Mouse (Mus musculus) c-Kit-positive CD71-positive TER-119-positive erythroid progenitor cells, embryonic 14.5 days (primary cell): ENCODE data around the gene Tmed9.

ENCODE experiments used
- DNase-seq: peaks from one replicate; pipeline ENCODE4 v3.0.0-alpha.2; 2013; ENCODE audit warnings: low spot score

Gene Tmed9

GRCm38 (mm10) chr13:55573432-55573831 is at the start of gene Tmed9:
Gene Tmed9 (plus strand): TSS chr13:55573732.
- no peak for DNase-seq

- no peak for DNase-seq
Measured at GRCm38 (mm10) chr13:55523951-55524600, 49.5 kb upstream of the Tmed9 start.

GRCm38 (mm10) chr13:55525733-55526553 is 47.6 kb upstream of the Tmed9 start:
- no peak for DNase-seq

- DNase-seq, result no peak
Measured at GRCm38 (mm10) chr13:55527212-55527611, 46.3 kb upstream of the Tmed9 start.

DNA sequence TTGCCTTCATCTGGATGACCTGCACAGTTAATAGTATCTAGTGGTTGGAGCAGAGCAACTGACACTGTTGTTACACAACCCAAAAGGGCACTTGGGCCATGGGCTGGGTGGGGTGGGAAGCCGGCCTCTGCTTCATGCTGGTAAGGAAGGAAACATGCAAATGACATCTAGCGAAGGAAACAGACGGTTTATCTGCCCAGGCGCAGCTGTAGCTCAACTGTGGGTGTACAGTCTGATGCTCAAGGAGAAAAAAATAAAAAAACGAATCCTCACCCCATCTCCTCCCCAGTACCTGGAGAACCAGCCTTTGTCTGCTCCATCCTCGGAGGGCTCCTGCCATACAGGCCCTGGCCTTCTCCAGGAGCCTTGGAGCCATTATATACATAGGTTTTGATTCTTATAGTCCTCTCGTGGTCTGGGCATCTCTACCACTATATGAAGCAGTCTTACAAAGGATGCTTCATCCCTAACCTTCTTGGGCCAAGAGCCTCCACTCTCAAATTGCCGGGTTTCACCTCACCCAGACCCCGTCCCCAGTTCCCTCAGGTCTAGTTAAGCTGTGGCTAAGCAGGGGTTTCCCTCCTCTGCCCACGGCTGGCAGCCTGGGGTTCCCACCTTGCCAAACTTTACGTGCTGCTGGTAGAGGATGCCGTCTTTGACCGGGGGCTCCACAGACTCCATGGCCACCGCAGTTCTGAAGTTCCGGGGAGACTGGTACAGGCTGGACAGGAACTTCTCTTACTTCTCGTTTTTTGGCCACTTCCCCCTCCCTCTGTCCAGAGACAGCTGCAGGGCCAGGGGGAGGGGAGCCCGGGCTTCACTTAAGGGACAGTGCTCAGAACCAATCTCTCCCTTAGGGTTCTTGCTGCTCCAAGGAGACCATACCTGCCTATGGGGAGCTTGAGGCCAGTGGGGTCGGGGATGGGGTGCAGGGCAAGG is 45.4 kb upstream of the Tmed9 start:
- DNase-seq, result peak; percentile 41

DNA sequence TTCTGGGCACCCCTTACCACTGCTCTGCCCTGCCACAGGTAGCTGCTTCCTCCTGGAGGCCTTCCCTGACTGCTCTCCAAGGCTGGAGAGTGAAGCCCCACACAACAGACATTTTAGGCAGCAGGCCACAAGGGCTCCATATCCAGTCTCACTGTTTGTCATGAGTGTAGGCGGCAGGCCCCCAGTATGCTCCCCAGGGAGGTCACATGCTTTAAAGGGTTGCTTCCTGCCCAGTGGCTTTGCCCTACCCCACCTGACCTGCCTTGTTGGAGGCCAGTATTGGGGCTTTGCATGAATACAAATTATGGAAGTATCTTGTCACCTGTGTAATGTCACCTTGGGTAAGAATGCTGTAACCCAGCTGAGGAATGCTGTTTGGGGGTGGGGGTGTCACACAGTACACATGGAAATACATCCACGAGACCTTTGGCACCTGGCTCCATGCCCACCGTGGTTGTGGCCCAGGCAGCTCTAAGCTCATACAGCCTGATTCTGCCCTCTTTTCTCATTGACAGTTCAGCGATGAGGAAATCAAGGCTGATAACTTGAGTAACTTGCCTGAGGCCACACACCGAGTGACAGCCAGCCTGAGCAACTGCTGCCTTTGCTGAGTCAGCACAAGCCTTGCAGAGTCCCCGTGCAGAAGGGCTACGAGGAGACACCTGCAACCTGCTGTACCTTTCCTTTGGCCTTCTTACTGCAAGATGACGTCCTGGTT is 44.2 kb upstream of the Tmed9 start, which contains the start of gene Dok3:
Dok3 (minus strand) TSS at position 99 of the 718 bp plus-strand sequence.
- no peak for DNase-seq

DNA sequence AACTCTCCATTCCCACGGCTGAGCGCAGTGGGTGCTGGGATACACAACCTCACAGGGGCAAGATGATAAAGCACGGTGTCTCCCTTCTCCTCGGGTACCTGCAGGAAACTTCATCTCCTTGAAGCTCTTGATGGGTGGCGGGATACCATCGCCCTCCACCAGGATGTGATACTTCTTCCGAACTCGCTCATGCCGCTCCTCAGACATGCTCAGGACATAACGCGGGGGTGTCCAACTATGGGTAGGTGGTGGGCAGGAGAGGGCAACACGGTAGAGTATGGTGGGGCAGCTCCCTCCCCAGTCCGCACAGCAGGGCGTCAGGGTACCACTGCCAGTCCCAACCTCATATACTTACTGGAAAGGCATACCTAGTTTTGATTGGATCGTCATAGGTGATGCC is 38.3 kb upstream of the Tmed9 start:
- DNase-seq, result no peak

GRCm38 (mm10) chr13:55535796-55536193 is 37.7 kb upstream of the Tmed9 start:
- DNase-seq, result no peak

DNA sequence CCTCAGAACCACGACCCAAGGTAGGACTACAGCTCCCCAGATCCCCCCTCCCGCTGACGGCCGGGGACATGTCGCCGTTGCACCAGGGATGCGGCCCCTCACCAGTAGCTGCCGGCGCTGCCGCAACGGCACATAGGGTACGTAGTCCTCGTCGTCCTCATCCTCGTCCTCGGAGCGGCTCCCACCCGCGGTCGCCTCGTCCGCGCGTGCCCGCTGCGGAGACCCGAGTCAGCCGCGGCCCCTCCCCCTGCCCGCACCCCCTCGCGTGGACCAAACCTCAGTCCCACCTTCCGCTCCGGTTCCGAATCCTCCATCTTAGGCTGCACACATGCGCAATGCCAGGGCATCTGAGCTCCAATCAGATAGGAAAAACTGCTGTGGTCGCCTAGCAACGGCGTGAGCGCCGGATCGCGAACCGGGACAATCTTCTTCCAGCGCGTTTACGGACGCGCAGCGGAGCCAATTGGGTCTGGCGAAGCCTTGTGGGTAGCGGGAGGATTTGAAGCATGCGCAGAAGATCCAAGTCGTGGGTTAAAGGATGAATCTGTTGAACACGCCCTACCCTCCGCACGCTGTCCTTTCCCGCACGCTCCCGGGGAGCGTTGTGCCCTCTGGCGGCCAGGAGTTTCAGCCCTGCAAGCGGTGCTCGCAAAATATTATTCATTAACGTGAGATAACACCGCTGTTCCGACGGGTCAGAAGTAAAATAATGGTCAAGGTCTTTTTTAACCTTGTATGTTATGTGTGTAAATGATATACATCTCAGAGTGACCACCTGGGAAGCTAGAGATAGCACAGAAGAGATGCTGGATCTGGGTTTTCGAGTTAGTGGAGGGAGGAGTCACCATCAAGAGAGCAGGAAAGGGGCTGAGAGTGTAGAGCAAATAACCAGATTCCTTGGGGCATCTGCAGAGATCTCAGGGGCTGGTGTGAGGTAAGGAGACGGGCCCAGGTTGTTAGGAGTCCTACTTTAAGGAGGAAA is 37.0 kb upstream of the Tmed9 start, which contains the start of gene Ddx41:
Ddx41 (minus strand) TSS at position 465 of the 982 bp plus-strand sequence.
- DNase-seq, result peak; percentile 99

- no peak for DNase-seq
Measured at GRCm38 (mm10) chr13:55540933-55541332, 32.6 kb upstream of the Tmed9 start.

DNA sequence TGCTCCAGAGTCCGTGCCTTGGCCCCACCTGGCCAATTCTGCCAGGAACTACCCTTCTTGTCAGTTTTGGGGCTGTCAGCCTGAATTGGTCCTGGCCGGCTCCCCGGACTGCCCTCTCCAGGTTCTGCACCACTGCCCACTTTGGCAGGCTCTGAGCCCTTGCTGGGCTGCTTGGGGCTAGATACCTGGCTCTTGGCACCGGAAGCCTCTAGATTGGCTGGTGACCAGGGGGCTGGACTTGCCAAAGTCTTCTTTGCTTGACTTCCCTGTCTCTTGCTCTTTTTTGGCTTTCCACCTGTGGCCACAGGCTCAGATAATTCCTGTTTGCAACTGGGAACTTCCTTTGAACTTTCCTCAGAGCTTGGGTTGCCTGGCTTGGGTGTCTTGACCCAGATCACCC is 30.6 kb upstream of the Tmed9 start:
- no peak for DNase-seq

DNA sequence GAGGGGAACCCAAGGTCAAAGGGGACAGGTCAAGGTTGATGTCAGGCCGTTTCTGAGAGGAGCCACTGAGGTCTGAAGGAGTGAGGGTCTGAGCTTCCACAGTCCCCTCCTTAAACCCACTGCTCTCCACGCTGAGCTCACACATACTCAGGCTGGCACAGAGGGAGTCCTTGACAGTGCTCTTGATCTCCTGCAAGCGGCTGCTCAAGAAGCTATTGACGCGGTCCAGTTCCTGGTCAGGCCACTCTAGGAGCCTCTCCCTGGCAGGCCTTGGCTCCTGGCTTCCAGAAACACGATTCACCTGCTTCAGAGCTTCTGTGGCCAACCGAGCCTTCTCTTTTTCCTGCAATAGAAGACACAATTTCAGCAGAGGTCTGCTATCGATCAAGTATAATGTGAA is 30.1 kb upstream of the Tmed9 start:
- no peak for DNase-seq

- DNase-seq, result peak; percentile 56
Measured at GRCm38 (mm10) chr13:55544792-55545191, 28.7 kb upstream of the Tmed9 start.

DNA sequence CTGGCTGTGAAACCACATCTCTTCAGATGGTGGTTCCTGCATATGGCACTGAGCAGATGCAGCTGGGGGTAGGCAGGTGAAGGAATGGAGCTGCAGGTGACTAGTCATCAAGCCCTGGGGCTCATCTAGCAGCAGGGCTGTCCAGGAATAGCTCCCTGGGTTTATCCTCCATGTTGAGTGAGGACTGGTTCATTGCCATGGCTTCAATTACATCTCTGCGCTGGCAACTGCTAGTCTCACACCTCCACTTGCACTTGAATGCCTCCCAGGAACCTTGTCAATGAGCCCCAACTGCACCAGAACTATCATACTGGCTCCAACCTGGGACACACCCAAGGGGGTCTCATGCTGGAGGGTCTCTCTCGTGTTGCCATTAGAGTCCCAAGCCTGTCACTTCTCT is 25.6 kb upstream of the Tmed9 start:
- DNase-seq, result no peak

- DNase-seq, result no peak
Measured at GRCm38 (mm10) chr13:55548426-55548825, 25.1 kb upstream of the Tmed9 start.

DNA sequence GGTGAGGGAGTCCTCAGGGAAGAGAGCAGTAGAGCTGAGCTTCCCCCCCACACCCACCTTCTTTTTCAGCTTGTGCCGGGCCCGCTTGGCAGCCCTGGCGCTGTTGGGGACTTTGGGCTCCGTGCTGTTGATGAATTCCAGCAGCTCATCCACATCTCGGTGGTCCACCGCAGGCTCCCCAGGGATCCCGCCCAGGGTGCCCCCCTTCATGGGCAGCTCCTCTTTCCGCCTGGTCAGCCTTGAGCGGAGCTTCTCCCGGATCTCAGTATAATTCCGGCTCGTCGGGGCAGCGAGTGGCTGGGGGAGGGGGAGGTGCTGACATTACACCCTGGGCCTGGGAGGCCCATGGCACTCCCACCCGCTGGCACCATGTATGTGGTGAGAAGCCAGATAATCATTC is 24.5 kb upstream of the Tmed9 start:
- DNase-seq, result no peak

DNA sequence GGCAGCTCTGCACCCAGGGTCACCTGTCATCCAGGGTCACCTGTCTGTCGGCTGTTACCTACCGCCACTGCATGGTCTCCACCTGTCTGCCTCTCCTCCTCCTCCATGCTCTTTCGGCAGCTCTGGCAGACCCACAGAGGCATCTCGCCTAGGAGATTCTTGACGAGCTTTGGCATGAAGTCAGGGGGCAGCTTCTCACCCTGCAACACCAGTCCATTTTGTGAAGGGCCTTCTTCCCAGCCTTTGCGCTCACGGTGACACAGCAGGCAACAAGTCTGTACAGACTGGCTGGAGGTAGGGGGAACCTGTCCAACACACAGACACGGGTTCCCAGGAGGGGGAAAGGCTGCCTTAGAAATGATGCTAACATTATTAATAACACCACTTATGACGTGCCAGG is 17.6 kb upstream of the Tmed9 start:
- no peak for DNase-seq

DNA sequence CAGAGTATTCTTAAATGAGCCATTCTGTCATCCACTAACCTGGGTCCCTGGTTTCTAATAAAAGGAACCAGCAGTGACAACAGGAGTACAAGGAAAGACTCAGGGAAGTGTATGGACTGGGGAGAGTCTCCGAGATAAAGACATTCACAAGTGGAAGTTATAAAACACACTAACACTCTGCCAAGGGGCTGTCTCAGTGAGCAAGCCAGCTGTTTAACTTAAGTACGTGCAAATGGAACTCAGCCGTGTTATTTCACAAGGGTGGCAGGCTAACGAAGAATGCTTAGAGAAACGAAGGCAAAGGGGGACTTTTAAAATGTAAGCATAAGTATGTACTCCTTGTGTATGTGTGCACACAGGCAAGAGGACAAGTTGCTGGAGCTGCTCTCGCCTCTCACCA is 16.0 kb upstream of the Tmed9 start:
- DNase-seq, result no peak

GRCm38 (mm10) chr13:55563266-55563879 is 10.2 kb upstream of the Tmed9 start:
- no peak for DNase-seq

GRCm38 (mm10) chr13:55567001-55567400 is 6.5 kb upstream of the Tmed9 start:
- no peak for DNase-seq
